Mouse (Mus musculus): ENCODE data around the gene Cdh4. TPM values are rescaled to one million over a fixed set of nuclear protein-coding genes. Genes with fewer than 3 reads are reported as not detected.

Gene Cdh4
- polyA plus RNA-seq, 1 experiment, result not detected

DNA sequence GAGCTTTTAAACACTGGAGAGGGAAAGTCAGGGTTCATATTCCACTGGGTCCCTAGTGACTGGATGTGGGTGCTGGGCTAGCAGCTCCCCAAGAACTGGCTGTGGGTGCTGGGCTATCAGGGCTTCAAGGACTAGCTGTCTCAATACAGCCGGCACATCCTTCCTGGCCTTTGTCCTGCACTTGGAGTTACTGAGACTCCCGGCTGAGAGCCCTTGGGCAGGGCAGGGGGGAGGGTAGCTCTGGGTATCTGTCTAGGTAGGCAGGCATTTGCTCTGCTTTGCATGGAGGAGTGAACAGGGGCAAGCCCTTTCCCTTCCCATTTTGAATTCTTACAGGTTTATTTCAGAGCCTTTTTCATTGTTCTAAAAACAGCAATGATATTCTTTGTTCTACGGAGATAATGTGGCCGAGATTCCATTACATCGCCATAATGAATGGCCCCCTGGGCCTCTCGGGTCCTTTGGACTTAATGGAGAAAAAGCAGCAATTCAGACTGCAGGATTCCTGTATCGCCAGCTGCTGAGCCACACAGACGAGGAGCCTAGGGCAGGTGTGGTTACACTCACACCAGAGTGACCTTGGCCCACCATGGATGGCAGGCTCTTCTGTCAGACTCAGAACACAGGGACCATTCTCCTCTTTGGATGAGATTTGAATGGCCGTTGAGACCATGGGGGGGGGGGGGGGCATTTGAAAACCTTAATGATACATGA, 97.5 kb downstream of the Cdh4 start:
- TF ChIP-seq TAL1 (IDR thresholded peaks at IDR 0.05; ENCODE audit: low read length), result no peak
- Histone ChIP-seq H3K9me3 (ENCODE audit: control insufficient read depth, low read length) (peaks cover 36% of the 10 kb centered on the region), H3K36me3 (ENCODE audit: control insufficient read depth) (no peaks in the 10 kb centered on the region), H3K4me1 (ENCODE audit: control insufficient read depth) (no peaks in the 10 kb centered on the region), H3K27me3 (ENCODE audit: control insufficient read depth) (no peaks in the 10 kb centered on the region; the same call in 1 of the 2 replicates), H3K4me3 (replicated peaks) (no peak overlapping the region)

GRCm38 (mm10) chr2:179541096-179541495, 98.9 kb downstream of the Cdh4 start:
- H3K4me1 ChIP-seq (ENCODE audit: control insufficient read depth), result no peaks in the 10 kb centered on the region
- TF ChIP-seq GATA1 (IDR thresholded peaks at IDR 0.05; ENCODE audit: low read length), result no peak
- no peak for TF ChIP-seq TAL1 (IDR thresholded peaks at IDR 0.05; ENCODE audit: low read length)
- no peaks in the 10 kb centered on the region for H3K36me3 ChIP-seq (ENCODE audit: control insufficient read depth)
- no peak overlapping the region for H3K4me3 ChIP-seq (replicated peaks)
- H3K9me3 ChIP-seq (ENCODE audit: control insufficient read depth, low read length), result peaks cover 47% of the 10 kb centered on the region
- no peaks in the 10 kb centered on the region; the same call in 1 of the 2 replicates for H3K27me3 ChIP-seq (ENCODE audit: control insufficient read depth)

DNA sequence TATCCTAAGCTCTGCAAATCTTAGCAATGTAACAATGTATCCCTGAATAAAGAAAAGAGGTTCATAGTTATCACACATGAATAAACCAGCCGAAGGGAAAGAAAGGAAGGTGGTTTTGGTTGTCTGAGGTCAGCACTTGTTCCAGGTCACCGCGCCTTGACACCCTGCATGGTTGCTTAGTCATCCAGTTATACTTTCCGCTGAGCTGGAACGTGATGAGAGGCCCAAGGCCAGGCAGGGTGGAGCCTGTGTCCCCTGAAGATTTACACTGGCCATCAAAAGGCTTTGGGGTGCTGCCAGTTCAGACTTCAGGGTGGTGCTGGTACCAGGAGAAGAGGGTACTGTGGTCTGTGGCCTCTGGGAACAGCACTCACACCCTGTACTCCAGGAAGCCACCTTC, 105.4 kb downstream of the Cdh4 start:
- no peaks in the 10 kb centered on the region for H3K36me3 ChIP-seq (ENCODE audit: control insufficient read depth)
- TF ChIP-seq GATA1 (IDR thresholded peaks at IDR 0.05; ENCODE audit: low read length) (no peak), TAL1 (IDR thresholded peaks at IDR 0.05; ENCODE audit: low read length) (no peak)
- H3K4me1 ChIP-seq (ENCODE audit: control insufficient read depth), result no peaks in the 10 kb centered on the region
- no peaks in the 10 kb centered on the region for H3K27me3 ChIP-seq (ENCODE audit: control insufficient read depth)
- H3K9me3 ChIP-seq (ENCODE audit: control insufficient read depth, low read length), result peaks cover 62% of the 10 kb centered on the region
- H3K4me3 ChIP-seq (replicated peaks), result no peak overlapping the region

- H3K36me3 ChIP-seq (ENCODE audit: control insufficient read depth), result no peaks in the 10 kb centered on the region
- H3K9me3 ChIP-seq (ENCODE audit: control insufficient read depth, low read length), result peaks cover 25% of the 10 kb centered on the region
- TF ChIP-seq GATA1 (IDR thresholded peaks at IDR 0.05; ENCODE audit: low read length) (no peak), TAL1 (IDR thresholded peaks at IDR 0.05; ENCODE audit: low read length) (no peak)
- H3K27me3 ChIP-seq (ENCODE audit: control insufficient read depth), result no peaks in the 10 kb centered on the region
- no peak overlapping the region for H3K4me3 ChIP-seq (replicated peaks)
- H3K4me1 ChIP-seq (ENCODE audit: control insufficient read depth), result no peaks in the 10 kb centered on the region
Measured at GRCm38 (mm10) chr2:179555928-179556327, 113.7 kb downstream of the Cdh4 start.

GRCm38 (mm10) chr2:179562350-179562749, 120.1 kb downstream of the Cdh4 start:
- Histone ChIP-seq H3K36me3 (ENCODE audit: control insufficient read depth) (no peaks in the 10 kb centered on the region), H3K4me3 (replicated peaks) (no peak overlapping the region), H3K9me3 (ENCODE audit: control insufficient read depth, low read length) (peaks cover 4% of the 10 kb centered on the region), H3K27me3 (ENCODE audit: control insufficient read depth) (peaks cover 2% of the 10 kb centered on the region), H3K4me1 (ENCODE audit: control insufficient read depth) (no peaks in the 10 kb centered on the region)
- TF ChIP-seq GATA1 (IDR thresholded peaks at IDR 0.05; ENCODE audit: low read length), result no peak
- no peak for TF ChIP-seq TAL1 (IDR thresholded peaks at IDR 0.05; ENCODE audit: low read length)

DNA sequence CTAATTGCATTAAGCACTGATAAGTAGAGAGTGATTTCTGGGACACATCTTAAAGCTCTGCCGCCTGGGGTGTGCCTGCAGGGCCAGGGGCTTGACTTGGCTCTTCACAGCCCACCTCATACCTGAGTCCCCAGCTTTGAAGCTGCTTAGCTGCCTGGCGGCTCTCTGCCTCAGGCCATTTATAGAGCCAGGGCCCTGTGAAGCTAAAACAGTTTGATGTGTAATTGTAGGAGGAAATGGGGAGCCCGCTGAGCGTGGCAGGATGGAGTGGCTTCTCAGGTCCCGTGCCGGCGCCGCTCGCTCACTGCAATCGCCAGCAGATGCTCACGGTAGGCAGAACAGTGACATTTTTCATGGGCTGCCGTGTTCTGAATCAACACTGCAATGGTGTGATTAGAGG, 123.4 kb downstream of the Cdh4 start:
- Histone ChIP-seq H3K4me1 (ENCODE audit: control insufficient read depth) (no peaks in the 10 kb centered on the region), H3K9me3 (ENCODE audit: control insufficient read depth, low read length) (peaks cover 19% of the 10 kb centered on the region), H3K27me3 (ENCODE audit: control insufficient read depth) (peaks cover 2% of the 10 kb centered on the region), H3K36me3 (ENCODE audit: control insufficient read depth) (no peaks in the 10 kb centered on the region), H3K4me3 (replicated peaks) (no peak overlapping the region)
- TF ChIP-seq TAL1 (IDR thresholded peaks at IDR 0.05; ENCODE audit: low read length), result no peak
- TF ChIP-seq GATA1 (IDR thresholded peaks at IDR 0.05; ENCODE audit: low read length), result no peak

- H3K4me3 ChIP-seq (replicated peaks), result no peak overlapping the region
- no peaks in the 10 kb centered on the region for H3K4me1 ChIP-seq (ENCODE audit: control insufficient read depth)
- peaks cover 2% of the 10 kb centered on the region for H3K27me3 ChIP-seq (ENCODE audit: control insufficient read depth)
- H3K36me3 ChIP-seq (ENCODE audit: control insufficient read depth), result no peaks in the 10 kb centered on the region
- no peak for TF ChIP-seq GATA1 (IDR thresholded peaks at IDR 0.05; ENCODE audit: low read length)
- no peak for TF ChIP-seq TAL1 (IDR thresholded peaks at IDR 0.05; ENCODE audit: low read length)
- H3K9me3 ChIP-seq (ENCODE audit: control insufficient read depth, low read length), result peaks cover 20% of the 10 kb centered on the region
Measured at GRCm38 (mm10) chr2:179567886-179568285, 125.7 kb downstream of the Cdh4 start.

- Histone ChIP-seq H3K36me3 (ENCODE audit: control insufficient read depth) (no peaks in the 10 kb centered on the region), H3K4me3 (replicated peaks) (no peak overlapping the region), H3K4me1 (ENCODE audit: control insufficient read depth) (no peaks in the 10 kb centered on the region), H3K27me3 (ENCODE audit: control insufficient read depth) (peaks cover 2% of the 10 kb centered on the region), H3K9me3 (ENCODE audit: control insufficient read depth, low read length) (peaks cover 22% of the 10 kb centered on the region)
- no peak for TF ChIP-seq TAL1 (IDR thresholded peaks at IDR 0.05; ENCODE audit: low read length)
- no peak for TF ChIP-seq GATA1 (IDR thresholded peaks at IDR 0.05; ENCODE audit: low read length)
Measured at GRCm38 (mm10) chr2:179569171-179569570, 126.9 kb downstream of the Cdh4 start.

DNA sequence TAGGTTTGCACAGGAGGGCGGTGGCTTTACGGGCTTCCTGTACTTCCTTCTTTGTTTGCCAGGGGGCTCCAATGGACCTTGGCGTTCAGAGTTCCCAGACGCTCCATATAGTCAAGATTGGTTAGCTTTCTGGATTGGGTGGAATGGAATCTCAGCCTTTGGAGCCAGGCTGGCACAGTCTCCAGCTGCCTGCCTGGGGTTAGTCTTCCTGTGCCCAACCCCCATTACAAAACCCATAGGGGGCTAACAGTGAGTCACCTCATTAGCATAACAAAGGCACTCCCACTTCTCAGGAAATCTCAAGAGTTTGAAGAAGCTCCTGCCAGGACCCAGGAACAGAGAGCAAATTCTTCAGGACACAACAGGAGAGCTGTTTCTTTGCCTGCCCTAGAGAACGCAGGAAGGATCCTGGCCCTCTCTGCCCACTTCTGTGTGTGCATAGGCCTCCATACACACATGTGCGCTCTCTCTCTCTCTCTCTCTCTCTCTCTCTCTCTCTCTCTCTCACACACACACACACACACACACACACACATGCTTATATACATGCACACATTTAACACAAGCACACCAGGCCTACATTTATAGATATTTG, 129.0 kb downstream of the Cdh4 start:
- Histone ChIP-seq H3K27me3 (ENCODE audit: control insufficient read depth) (no peaks in the 10 kb centered on the region), H3K36me3 (ENCODE audit: control insufficient read depth) (no peaks in the 10 kb centered on the region), H3K4me1 (ENCODE audit: control insufficient read depth) (no peaks in the 10 kb centered on the region), H3K4me3 (replicated peaks) (no peak overlapping the region), H3K9me3 (ENCODE audit: control insufficient read depth, low read length) (peaks cover 31% of the 10 kb centered on the region)
- no peak for TF ChIP-seq TAL1 (IDR thresholded peaks at IDR 0.05; ENCODE audit: low read length)
- no peak for TF ChIP-seq GATA1 (IDR thresholded peaks at IDR 0.05; ENCODE audit: low read length)

All from erythroblast, embryonic 14.5 days (primary cell).